Mouse (Mus musculus): ENCODE measurements around the gene Sema5b.

The Sema5b gene

DNA sequence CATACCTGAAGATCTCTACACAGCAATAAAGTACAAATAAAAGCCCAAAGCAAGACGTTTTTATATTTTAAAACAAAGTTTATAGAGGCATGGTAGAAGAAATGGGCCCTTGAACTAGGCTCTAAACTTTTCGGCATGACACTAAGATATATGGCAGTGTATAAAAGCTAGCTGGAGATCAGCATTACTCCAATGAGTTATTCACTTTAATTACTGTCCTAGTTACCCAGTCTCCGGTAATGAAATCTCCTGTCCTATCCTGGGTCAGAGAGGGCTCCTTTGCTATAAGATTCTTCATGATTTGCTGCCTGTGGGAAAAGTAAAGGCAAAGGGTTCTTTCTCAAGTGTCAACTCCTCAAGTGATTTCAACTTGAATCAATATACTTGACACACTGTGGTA is 98.6 kb downstream of the Sema5b start:
- DNase-seq = no peak

DNA sequence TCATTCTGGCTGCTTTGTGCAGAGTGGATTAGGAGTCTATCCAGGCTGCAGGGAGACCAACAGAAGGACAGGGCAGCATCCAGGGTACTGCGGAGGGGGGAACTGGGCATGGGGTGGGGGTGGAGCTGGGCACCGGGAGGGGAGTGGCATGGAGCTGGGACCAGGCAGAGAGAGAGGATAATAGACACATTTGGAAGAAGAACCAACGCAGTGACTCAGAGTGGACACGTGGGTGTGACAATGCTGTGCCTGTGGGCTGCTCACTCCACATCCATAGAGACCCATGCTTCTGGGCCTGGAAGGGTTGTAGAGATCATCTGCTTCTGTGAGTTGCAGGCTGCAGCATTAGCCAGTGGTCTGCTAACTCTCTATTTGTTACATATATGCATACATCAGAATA is 107.9 kb downstream of the Sema5b start:
- DNase-seq = no peak

DNA sequence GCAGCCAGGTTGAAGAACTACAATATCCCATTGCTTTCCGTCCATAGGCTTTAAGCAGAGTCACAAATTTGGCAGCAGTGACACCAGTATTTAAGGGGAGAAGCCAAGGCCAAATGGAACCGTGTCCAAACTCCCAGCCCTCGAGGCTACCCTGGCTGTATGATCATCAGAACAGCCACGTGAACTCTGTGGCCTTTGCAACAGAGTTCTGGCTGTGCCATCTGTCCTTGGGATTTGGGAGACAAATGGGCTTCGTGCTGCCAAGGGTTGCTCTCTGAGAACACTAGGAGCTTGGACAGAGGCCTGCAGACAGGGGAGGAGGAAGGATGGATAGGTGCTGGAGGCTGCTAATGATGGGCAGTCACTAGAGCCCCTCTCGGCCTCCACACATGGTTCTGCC is 111.3 kb downstream of the Sema5b start:
- no peak for DNase-seq

DNA sequence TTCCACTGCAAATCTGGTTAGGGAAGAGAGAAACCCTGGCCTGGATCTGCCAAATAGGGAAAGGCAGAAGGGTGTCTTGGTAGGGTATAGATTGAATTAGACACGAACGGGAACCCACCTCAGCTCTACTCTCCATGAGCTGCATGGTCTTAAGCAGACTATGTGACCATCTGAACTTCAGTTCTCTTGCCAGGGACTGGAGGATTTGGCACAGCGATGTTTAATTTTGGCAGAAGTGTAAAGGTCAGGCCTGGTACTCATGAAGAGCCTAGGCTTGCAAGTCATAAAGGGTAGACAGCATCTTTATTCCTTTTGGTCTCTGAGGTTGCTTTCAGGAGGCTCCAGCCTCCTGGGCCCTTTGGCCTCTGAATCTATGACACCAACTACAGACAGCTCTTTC is 111.8 kb downstream of the Sema5b start:
- no peak for DNase-seq

DNA sequence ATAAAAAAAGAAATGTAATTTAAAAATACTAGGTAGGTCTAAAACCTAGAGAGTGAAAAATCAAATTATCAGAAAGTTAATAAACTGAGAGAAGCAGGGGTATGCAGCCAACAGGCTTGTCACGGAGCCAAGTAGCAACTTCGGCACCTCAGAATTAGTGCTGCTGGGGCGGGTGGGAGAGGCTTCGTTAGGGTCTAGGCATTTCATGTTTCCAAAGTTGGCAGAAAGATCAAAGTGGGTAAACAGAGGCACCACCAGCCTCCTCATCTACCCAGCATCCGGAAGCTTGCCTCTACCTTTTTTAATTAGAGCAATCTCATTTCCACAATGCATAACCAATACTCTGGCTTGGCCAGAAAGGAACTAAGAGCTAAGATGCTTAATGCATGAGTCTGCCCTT is 113.0 kb downstream of the Sema5b start:
- no peak for DNase-seq

DNA sequence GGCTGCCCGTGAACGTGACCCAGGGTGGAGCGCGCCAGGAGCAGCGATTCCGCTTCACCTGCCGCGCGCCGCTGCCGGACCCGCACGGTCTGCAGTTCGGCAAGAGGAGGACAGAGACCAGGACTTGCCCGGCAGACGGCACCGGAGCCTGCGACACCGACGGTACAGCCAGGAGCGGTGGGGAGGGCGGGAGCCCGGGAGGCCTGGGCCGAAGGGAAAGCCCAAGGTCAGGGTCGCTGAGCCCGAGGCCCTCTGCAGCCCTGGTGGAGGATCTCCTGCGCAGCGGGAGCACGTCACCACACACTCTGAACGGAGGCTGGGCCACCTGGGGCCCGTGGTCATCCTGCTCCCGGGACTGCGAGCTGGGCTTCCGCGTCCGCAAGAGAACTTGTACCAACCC is 119.3 kb downstream of the Sema5b start:
- DNase-seq = no peak

DNA sequence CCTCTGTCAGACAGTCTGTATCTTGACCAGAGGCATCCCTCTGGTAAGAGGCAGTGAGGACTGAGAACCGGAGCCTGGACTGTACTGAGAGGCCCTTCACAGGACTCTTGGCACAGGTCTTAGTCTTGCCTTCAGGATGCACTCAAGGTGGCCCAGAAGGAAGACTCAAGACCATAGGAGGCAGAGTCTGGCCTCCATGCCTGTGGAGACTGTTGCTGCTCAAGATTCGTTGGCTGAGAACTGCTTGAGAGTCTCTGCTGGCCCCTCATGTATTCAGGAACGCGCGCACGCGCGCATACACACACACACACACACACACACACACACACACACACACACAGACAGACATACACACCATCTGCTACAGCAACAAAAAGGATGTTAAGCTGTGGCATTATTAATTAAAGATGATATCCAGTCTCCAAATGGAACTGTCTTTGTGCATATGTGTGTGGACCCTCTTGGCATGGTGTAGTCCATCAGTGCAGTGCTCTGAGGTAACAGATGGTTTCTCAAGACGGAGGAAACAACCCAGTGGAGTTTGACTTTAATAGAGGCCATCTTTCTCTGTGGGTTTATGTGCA is 123.0 kb downstream of the Sema5b start:
- no peak for DNase-seq

DNA sequence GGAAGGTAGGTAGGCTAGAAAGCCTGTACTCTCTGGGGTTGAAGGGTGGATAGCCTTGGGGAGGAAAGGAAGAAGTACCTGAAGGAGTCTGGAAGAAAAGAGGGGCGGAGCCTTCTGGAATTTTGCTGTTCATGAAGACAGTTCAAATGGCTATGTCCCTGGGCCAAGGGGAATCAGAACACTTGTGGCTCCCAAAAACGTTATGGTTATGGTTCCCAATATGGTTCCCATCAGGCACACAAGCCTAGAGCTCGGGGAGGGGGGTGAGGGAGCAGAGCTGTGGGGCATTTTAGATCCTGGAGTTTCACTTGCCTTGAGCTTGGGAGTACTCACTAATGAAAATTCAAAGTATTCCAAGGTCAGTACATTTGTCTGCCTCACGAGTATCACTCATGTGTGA is 123.9 kb downstream of the Sema5b start:
- DNase-seq = no peak

DNA sequence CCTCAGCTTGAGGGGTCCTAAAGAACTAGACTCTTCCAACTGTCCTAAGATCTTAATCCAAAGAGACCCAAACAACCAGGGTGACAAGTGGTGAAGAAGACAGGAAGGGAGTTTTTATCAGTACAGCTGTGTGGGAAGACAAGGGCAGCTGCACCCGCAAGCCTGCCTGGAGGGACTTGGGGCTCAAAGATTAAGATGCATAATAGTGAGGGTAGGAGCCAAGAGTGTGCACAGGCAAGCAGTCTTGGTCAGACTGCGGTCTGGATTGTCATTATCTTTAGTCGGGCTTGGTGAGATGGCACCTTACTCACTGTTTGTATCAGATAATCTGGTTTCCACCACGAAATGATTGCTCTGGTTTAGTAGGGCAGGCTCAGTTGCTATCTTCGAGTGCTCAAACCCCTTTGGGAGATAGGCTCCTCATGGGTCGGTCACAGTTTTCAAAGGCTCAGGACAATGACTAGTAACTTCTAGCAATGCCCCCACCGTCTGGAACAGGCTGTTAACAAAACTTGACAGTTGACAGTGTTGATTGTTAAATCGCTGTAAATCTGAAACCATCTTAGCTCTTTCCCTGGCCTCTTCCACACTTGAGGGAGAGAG is 136.7 kb downstream of the Sema5b start:
- DNase-seq = no peak

DNA sequence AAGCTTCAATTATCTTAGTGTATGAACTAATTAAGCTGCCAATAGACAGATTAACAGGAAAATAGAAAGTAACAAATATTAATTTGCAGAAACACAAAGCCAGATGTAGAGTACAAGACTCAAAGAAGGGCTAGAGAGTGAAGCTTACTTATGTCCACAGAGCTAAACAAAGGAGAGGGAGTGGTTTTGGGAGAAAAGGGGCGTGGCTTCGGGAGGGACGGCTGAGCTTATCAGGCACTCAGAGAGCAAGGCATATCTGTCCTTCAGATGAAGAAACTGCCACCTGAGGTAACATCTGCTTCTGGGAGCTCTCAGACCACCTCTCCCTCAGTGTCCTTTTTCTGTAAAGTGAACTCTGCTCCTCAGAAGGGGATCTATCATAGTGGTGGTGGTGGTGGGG is 137.5 kb downstream of the Sema5b start:
- DNase-seq = no peak

DNA sequence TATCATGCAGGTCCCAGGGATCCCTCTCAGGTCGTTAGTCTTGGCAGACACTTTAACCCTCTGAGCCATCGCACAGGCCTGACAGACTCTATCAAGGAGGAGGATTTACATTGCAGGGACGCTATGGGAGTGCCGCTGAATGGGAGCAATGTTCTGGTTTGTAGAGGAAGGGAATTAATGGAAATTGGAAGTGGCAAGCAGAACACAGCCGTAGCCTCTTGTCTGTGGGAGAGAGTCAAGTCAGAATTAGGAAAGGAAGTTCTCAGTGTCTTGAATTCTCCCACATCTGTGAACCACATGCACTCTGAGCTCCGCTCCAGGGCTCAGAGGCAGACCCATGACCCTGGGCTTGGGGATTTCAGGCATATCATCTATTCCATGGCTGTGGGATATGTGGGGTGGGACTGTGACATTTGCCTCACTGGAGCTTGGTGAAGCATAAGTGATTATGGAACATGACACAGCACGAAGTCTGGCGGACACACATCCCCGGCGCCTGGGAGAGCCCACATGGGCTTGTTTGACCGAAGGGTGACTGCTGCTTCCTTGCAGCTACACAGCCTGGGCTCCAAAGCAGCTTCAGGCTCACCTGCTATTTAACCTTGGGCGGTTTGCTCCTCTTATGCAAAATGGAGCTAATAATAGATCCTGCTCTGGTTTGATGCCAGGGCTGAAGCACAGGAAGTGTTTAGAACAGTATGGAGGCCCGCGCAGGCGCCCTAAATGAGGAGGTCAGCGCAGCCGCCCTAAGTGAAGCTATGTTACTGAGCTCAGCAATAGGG is 140.6 kb downstream of the Sema5b start:
- no peak for DNase-seq

DNA sequence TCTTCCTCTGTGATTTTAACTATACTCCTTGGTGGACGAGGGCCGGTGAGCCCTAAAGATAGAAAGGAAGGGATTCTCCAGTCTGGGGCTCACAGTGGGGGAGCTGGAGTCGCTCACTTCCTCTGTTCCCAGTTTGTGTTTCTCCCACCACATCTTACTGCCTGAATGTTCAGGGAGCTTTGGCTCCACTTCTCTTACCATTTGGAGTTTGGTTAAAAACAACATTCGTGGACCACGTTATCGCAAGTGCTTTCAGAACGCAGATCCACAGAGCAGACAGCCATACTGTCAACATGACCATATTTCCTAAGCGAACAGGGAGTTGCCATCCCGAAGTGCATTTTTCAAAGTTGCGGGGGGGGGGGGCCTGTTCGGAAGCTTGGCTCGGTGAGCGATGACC is 144.1 kb downstream of the Sema5b start:
- DNase-seq = no peak

DNA sequence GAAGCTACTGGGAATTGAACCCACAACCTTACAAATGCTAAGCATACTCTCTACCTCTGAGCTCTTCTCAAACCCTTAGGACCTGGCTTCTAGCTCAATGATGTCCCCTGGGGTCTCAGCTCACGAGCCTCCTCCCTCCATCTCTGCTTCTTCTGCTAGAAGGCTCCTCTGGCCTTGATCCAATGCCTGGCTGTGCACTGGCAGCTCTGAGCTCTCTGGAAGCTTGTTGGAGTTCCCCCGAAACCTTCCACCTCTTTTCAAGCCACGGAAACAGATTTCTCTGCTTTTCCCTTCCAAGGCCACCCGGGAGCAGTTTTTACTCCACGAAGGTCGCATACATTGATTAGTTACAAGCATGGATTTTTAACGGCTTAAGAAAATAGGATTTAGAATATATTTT is 145.5 kb downstream of the Sema5b start:
- no peak for DNase-seq

DNA sequence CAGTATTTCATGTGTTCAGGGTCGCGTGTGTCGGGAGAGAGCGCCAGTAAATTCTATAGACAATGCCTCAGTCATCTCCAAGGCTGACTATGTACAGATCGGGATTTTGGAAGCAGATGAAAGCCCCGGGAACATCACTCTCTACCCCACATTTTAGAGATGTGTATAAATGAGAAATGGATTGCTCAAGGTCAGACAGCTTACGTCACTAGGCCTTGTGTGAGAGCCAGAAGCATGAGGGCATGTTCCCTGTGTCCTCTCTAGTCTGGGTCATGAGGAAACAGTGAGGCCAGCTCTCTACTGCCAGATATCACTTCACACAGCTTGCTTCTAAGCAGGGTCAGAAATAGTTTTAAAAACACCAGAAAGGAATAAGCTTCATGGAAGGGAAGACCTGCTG is 150.7 kb downstream of the Sema5b start:
- DNase-seq = no peak

DNA sequence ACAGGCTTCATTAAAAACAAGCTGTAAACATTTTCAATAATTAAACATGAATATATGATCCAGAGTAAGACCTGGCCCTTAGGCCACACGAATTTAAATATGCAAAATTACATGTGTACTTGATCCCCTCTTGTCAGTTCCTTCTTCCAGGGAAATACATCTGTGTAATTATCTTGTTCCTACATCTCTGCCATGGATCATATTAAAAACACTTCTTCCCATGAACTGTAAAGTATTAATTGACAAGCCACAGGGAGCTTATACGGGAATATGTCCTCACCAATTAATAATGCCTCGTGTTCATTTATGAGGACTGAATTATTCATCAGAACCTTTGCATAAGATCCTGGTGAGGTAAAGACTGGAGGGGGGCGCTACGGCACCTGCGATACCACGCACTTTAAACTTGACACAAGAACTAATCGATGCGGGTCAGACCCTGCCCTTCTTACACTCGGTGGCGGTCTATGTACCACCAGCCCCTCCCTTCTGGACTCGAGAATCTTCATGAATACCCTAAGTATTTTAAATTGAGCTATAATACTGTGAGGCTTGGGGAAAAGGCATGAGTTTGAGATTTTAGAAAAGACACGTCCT is 153.4 kb downstream of the Sema5b start:
- no peak for DNase-seq

DNA sequence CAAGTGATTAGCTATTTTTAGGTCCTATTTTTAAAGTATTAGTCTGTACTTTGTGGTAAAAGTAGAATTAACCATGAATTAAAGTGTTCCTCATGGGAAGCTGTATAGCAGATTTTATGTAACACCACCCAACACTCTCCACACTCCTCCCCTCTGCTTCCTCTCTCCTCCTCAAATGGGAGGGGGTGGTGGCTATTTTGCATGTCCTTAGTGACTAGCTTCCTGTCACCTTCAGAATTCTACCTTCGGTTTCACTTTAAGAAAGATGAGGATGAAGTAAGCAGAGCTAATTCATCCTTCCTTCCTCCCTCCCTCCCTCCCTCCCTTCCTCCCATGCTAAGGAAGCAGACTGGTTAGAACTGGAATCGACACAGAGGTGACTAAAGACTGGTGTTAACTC is 155.2 kb downstream of the Sema5b start:
- no peak for DNase-seq

DNA sequence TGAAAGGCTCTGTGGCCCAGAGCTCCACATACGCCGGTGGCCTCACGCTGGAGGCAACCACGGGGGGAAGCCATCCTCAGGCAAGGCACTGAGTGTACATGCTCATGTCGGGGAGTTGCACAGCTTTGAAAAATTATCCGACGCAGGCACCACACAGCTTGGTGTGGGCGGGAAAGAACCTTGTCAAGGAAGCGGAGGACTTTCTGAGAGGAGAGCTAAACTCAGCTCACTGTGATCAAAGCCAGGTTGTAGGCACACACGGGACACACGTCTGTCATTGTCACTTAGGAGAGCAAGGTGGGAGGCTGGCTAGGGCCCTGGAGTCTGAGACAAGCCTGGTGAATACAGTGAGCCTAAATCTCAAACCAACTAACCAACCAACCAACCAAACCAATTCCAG is 160.9 kb downstream of the Sema5b start:
- DNase-seq = no peak

DNA sequence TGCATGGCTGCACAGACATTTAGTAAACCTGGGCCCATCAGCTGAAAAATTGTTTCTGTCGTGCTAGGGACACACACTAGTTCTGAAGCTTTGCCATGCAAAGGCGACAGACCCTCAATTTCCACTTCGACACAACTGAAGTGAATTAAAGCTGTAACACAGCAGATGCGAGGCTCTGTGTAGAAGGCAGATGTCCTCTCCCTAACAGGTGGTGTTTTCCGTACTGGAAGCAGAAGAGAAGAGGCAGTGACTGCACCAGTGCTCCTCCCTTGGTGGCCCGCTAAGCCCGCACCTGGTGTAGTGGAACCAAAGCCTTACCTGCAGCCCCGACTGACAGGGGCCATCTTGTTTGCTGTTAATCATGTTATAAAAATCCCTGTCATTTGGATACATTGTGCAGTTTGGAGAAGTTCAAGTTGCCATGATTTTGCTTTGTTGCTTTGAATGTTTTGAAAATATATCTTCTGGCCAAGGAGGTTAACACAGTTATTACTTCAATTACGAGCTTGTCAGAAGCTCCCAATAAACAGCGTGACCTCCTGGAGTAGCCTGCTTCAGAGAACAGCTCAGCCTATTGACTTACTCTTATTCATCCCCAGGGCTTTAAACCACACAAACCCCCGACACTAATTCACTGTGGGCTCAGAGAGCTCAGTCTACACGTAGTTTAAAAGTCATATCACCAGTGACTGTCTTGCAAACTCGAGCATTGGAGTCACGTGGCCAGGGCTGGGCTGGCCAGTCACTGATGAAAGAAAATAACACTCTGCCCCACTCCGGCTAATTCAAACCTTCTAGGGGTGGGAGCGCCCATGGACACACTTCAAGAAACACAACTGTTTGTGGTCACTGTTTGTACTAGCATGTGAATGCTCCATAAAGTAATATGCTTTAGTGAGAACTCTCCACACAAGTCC is 163.1 kb downstream of the Sema5b start:
- DNase-seq = no peak

DNA sequence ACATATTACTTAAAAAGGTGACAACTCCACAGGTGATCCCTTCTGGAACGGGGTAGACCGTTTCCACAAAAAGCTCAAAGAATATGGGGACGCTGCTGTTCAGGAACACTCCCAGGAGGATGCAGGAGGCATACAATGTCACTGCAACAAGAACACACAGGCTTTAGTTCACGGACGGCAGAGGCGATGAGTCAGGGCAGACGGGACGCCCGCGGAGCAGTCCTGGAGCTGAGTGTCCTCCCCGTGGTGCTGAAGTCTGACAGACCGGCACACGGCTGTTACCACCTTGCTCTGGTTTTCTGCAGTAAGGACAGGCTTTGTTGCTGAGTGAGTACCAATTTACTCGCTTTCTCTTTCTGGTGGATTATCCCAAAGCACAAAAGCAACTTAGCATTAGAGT is 163.9 kb downstream of the Sema5b start:
- no peak for DNase-seq

DNA sequence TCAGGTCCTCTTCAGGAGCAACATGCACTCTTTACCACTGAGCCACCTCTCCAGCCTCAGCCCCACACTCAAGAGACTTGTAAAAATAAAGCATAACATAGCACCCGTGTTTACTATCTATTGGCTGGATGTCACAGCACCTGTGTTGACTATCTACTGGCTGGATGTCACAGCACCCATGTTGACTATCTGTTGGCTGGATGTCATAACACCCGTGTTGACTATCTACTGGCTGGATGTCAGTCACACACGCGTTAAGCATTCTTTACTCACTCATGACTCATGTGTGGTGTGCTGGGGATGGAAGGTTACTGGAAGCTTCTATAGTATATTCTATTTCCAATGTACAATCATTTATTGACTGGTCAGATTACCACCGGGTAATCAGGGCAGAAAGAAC is 166.1 kb downstream of the Sema5b start:
- DNase-seq = no peak

DNA sequence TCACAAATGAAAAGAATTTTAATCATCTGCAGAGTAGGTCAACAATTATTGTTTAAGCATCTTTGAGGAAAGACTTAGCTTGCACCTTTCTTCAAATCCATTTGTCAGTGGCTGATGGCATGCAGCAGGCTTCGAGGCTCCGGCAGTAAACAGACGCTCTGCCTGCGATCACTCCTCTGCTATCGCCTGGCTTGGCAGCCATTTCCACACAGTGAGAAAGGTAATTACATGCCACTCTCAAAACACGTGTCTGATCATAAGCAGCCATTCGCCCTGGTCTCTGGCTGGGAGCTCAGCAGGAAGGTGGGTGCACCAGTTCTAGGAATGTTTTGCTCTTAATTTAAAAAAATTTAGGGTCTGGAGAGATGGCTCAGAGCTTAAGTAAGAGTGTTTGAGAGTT is 170.1 kb downstream of the Sema5b start:
- DNase-seq = no peak

DNA sequence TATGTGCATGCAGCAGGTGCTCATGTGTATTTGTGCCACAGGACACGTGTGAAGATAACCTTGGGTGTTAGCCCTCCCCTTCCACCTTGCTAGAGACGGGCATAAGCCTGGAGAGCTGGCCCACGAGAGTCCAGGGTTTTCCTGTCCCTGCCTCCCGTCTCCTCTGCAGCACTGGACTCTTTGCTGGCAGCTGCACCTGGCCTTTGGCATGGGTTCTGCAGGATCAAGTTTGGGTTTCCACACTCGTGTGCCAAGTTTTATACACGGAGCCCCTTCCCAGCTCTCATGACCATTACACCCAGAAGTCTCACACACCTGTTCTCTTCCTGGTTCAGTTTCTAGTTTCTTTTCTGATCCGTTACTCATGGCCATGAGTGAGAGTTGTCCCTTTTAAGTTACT is 172.7 kb downstream of the Sema5b start:
- DNase-seq = no peak
